Mouse (Mus musculus) layer of hippocampus, postnatal 36 days (tissue): ENCODE results near the gene Sfrp2. TPM values are rescaled to one million over a fixed set of nuclear protein-coding genes. Genes with fewer than 3 reads are reported as not detected.

ENCODE experiments used
- total RNA-seq, 2 experiments: library from RNA; stranded (reverse); gene quantifications; 2 replicates each; pipeline ENCODE4 v1.2.3; 2021

Sfrp2 gene
- total RNA-seq, 2 experiments from 2014 or later, result 1.5 TPM

Other genes starting within 250 kb of the Sfrp2 start
- gene Tlr2, start 75.4 kb downstream of the Sfrp2 start, total RNA-seq, result under 1 TPM; 0.47 to 0.83 TPM